Mouse (Mus musculus) cortical plate, adult 2 months (tissue): ENCODE measurements around the gene Pcyox1.

Experiments used
- CTCF ChIP-seq: fragments of 200-500 bp; IDR thresholded peaks from 2 replicates; pipeline ENCODE4 v1.5.1; 2011; ENCODE audit warnings: mild to moderate bottlenecking, control low read depth, low read length; ENCODE audit not compliant: insufficient read depth; ENCODE audit errors: extremely low read depth
- POLR2A ChIP-seq: fragments of 200-500 bp; IDR thresholded peaks from 2 replicates; pipeline ENCODE4 v1.6.1; 2011; ENCODE audit warnings: mild to moderate bottlenecking, low read length, control low read depth; ENCODE audit not compliant: insufficient read depth; ENCODE audit errors: extremely low read depth

- TF ChIP-seq CTCF (no peak), POLR2A (no peak)
These were observed 30.1 kb downstream of the Pcyox1 start for GRCm38 (mm10) chr6:86366853-86367249.
